Mouse (Mus musculus): Measurements from ENCODE around the gene Pnkp. TPM values are rescaled to one million over a fixed set of nuclear protein-coding genes. Genes with fewer than 3 reads are reported as not detected.

The Pnkp gene
- polyA plus RNA-seq, 1 experiment from 2014 or later = 41.3 TPM

GRCm38 (mm10) chr7:44853065-44853464 lies 3.9 kb upstream of the Pnkp start:
- Histone ChIP-seq H3K9ac (replicated peaks; ENCODE audit: low read depth) (no peak overlapping the region), H3K4me1 (ENCODE audit: insufficient read depth, low read depth, low read length) (peaks cover 25% of the 10 kb centered on the region)

GRCm38 (mm10) chr7:44853596-44854355 lies 3.2 kb upstream of the Pnkp start:
- WGBS = 23% methylated on average over 26 of the region's 26 CpGs
- peaks cover 22% of the 10 kb centered on the region for H3K4me1 ChIP-seq (ENCODE audit: insufficient read depth, low read depth, low read length)
- TF ChIP-seq CTCF (IDR thresholded peaks at IDR 0.05) = no peak
- no peak for TF ChIP-seq EP300 (IDR thresholded peaks at IDR 0.05)
- no peaks in the 10 kb centered on the region for H3K27me3 ChIP-seq (replicated peaks; ENCODE audit: insufficient read depth, low read length)
- H3K4me2 ChIP-seq (replicated peaks; ENCODE audit: low read depth, low read length) = peak overlapping the region; percentile 96
- H3K36me3 ChIP-seq (ENCODE audit: insufficient read depth, low read length) = no peaks in the 10 kb centered on the region
- peak overlapping the region; percentile 55 for H3K4me3 ChIP-seq (ENCODE audit: low read depth, low read length)
- H3K9ac ChIP-seq (replicated peaks; ENCODE audit: low read depth) = peak overlapping the region; percentile 70
- DNase-seq (ENCODE audit: low spot score) (peak; percentile 34), ATAC-seq (no peak)
- peak overlapping the region; percentile 98 for H3K27ac ChIP-seq (ENCODE audit: low read length)
- no peaks in the 10 kb centered on the region for H3K9me3 ChIP-seq (ENCODE audit: low read length)

More at GRCm38 (mm10) chr7:44853065-44853464, 3.9 kb upstream of the Pnkp start:
- no peak overlapping the region for H3K4me3 ChIP-seq (ENCODE audit: low read depth, low read length)
- ATAC-seq (no peak), DNase-seq (ENCODE audit: low spot score) (no peak)
- no peaks in the 10 kb centered on the region for H3K36me3 ChIP-seq (ENCODE audit: insufficient read depth, low read length)
- no peaks in the 10 kb centered on the region for H3K27me3 ChIP-seq (replicated peaks; ENCODE audit: insufficient read depth, low read length)
- H3K9me3 ChIP-seq (ENCODE audit: low read length) = no peaks in the 10 kb centered on the region
- no peak overlapping the region for H3K27ac ChIP-seq (ENCODE audit: low read length)
- no peak overlapping the region for H3K4me2 ChIP-seq (replicated peaks; ENCODE audit: low read depth, low read length)
- WGBS = 86% methylated on average over 2 of the region's 2 CpGs
- no peak for TF ChIP-seq CTCF (IDR thresholded peaks at IDR 0.05)
- no peak for TF ChIP-seq EP300 (IDR thresholded peaks at IDR 0.05)

- Histone ChIP-seq H3K4me3 (ENCODE audit: low read depth, low read length) (peak overlapping the region; percentile 55), H3K9me3 (ENCODE audit: low read length) (no peaks in the 10 kb centered on the region), H3K4me2 (replicated peaks; ENCODE audit: low read depth, low read length) (peak overlapping the region; percentile 96), H3K4me1 (ENCODE audit: insufficient read depth, low read depth, low read length) (peaks cover 22% of the 10 kb centered on the region), H3K36me3 (ENCODE audit: insufficient read depth, low read length) (no peaks in the 10 kb centered on the region), H3K27ac (ENCODE audit: low read length) (peak overlapping the region; percentile 98), H3K9ac (replicated peaks; ENCODE audit: low read depth) (peak overlapping the region; percentile 70), H3K27me3 (replicated peaks; ENCODE audit: insufficient read depth, low read length) (no peaks in the 10 kb centered on the region)
- WGBS = under 1% methylated on average over 45 of the region's 45 CpGs
- DNase-seq (ENCODE audit: low spot score) (peak; percentile 94), ATAC-seq (peak; percentile 71)
- TF ChIP-seq EP300 (IDR thresholded peaks at IDR 0.05) (no peak; the same call in 1 of the 2 replicates), CTCF (IDR thresholded peaks at IDR 0.05) (no peak)
These were observed 2.4 kb upstream of the Pnkp start for GRCm38 (mm10) chr7:44854356-44855031.

- ATAC-seq (no peak), DNase-seq (ENCODE audit: low spot score) (no peak)
- no peaks in the 10 kb centered on the region for H3K27me3 ChIP-seq (replicated peaks; ENCODE audit: insufficient read depth, low read length)
- H3K36me3 ChIP-seq (ENCODE audit: insufficient read depth, low read length) = no peaks in the 10 kb centered on the region
- peak overlapping the region; percentile 98 for H3K27ac ChIP-seq (ENCODE audit: low read length)
- peak overlapping the region; percentile 55 for H3K4me3 ChIP-seq (ENCODE audit: low read depth, low read length)
- 42% methylated on average over 10 of the region's 10 CpGs for WGBS
- H3K9ac ChIP-seq (replicated peaks; ENCODE audit: low read depth) = peak overlapping the region; percentile 70
- TF ChIP-seq EP300 (IDR thresholded peaks at IDR 0.05) = no peak
- no peak for TF ChIP-seq CTCF (IDR thresholded peaks at IDR 0.05)
- peak overlapping the region; percentile 96 for H3K4me2 ChIP-seq (replicated peaks; ENCODE audit: low read depth, low read length)
- peaks cover 22% of the 10 kb centered on the region for H3K4me1 ChIP-seq (ENCODE audit: insufficient read depth, low read depth, low read length)
- no peaks in the 10 kb centered on the region for H3K9me3 ChIP-seq (ENCODE audit: low read length)
These were observed 1.9 kb upstream of the Pnkp start for GRCm38 (mm10) chr7:44855036-44855435.

GRCm38 (mm10) chr7:44856265-44856916 lies 548 bp upstream of the Pnkp start:
- WGBS = 53% methylated on average over 9 of the region's 9 CpGs
- no peak overlapping the region for H3K9ac ChIP-seq (replicated peaks; ENCODE audit: low read depth)
- ATAC-seq = no peak

GRCm38 (mm10) chr7:44857905-44858304 lies 966 bp downstream of the Pnkp start:
- TF ChIP-seq CTCF (IDR thresholded peaks at IDR 0.05) (no peak), EP300 (IDR thresholded peaks at IDR 0.05) (no peak)
- Histone ChIP-seq H3K4me2 (replicated peaks; ENCODE audit: low read depth, low read length) (peak overlapping the region; percentile 96), H3K9ac (replicated peaks; ENCODE audit: low read depth) (no peak overlapping the region), H3K27me3 (replicated peaks; ENCODE audit: insufficient read depth, low read length) (no peaks in the 10 kb centered on the region), H3K27ac (ENCODE audit: low read length) (peak overlapping the region; percentile 93), H3K4me3 (ENCODE audit: low read depth, low read length) (peak overlapping the region; percentile 69), H3K4me1 (ENCODE audit: insufficient read depth, low read depth, low read length) (peaks cover 18% of the 10 kb centered on the region), H3K9me3 (ENCODE audit: low read length) (no peaks in the 10 kb centered on the region), H3K36me3 (ENCODE audit: insufficient read depth, low read length) (peaks cover 9% of the 10 kb centered on the region; the same call in 1 of the 2 replicates)
- ATAC-seq (no peak), DNase-seq (ENCODE audit: low spot score) (peak; percentile 87)
- 23% methylated on average over 8 of the region's 8 CpGs for WGBS

More at GRCm38 (mm10) chr7:44856265-44856916, 548 bp upstream of the Pnkp start:
- no peaks in the 10 kb centered on the region for H3K36me3 ChIP-seq (ENCODE audit: insufficient read depth, low read length)
- TF ChIP-seq EP300 (IDR thresholded peaks at IDR 0.05) (no peak), CTCF (IDR thresholded peaks at IDR 0.05) (no peak)
- H3K4me3 ChIP-seq (ENCODE audit: low read depth, low read length) = peak overlapping the region; percentile 69
- H3K9me3 ChIP-seq (ENCODE audit: low read length) = no peaks in the 10 kb centered on the region
- peaks cover 18% of the 10 kb centered on the region for H3K4me1 ChIP-seq (ENCODE audit: insufficient read depth, low read depth, low read length)
- DNase-seq (ENCODE audit: low spot score) = no peak
- H3K4me2 ChIP-seq (replicated peaks; ENCODE audit: low read depth, low read length) = peak overlapping the region; percentile 96
- H3K27ac ChIP-seq (ENCODE audit: low read length) = peak overlapping the region; percentile 93
- no peaks in the 10 kb centered on the region for H3K27me3 ChIP-seq (replicated peaks; ENCODE audit: insufficient read depth, low read length)

Data from lung, postnatal 0 days (tissue).